Mouse (Mus musculus): ENCODE data around the gene Pidd1.

Gene Pidd1

DNA sequence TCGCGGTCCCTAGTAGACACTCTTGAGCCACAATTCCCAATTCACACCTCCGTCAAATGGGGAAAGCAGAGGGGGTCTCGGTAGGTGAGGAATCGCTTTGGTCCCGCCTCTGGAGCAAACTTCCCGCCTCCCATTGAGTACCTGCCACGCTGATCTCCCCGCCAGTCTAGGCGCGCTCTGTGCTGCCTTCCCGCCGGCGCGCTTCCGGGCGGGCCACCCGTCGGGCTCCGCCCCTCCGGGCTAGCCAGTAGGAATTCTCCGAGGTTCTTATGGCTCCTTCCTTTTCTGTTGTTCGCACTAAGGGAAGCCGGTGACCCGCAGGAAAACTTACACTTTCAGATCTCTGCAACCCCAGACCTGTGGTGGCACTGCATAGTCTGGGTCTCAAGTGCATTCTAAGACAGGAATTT is at the start of gene Pidd1:
Pidd1 (minus strand) TSS at position 198 of the 410 bp plus-strand sequence.
- no peak for DNase-seq (ENCODE audit: low spot score)

DNA sequence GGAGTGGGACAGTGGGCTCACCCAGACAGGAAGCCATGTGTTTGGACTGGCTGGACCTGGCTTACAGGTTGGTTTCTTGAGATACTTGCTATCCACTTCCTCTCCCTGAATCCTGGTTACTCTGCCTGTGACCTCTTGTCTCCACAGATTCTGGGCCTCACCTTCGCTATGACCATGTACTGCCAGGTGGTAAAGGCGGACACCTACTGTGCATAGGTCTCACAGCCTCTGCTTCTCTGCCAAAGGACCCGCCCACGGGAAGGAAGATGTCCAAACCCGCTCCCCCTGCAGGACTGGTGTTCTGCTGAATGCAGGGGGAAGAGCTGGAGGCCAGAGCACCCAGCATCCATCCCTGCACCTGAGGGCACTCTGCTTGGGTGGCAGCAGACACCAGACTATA is 48.9 kb upstream of the Pidd1 start:
- DNase-seq (ENCODE audit: low spot score), result no peak

DNA sequence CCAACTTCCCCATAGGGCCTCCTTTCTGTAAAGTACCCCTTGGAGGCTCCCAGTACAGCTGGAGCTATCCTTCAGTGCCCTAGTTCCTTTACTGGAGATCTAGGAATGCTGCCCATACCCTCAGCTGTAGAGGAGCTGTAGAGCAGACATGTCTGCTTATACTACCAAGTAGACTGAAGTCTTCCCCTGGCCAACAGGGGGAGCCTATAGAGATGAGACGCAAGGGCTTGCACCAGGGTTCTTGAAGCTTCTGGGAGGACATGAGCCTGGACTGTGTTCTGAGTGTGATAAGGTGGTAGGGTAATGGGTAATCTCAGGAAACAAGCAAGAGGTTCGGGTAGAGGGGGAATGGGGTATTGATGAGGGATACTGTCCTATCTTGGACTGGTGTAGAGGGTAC is 47.3 kb upstream of the Pidd1 start:
- no peak for DNase-seq (ENCODE audit: low spot score)

DNA sequence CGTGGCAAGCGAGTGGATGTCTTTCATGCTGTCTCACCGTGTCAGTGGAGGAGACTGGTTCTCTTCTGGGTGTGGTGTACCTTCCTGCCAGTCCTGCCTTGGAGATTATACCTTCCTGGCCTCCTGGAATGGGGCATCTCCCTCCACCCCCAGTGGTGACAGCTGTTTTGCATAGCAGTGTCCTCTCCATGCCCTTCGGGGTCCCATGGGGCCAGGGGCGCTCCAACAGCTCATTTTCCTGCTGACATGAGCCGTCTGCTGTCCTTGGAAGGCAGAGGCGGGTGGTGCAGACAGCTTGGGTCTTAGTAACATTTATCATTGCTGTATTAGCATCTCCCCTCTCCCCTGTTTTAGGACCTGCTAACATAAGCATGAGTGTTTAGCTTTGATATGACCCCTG is 43.3 kb upstream of the Pidd1 start:
- no peak for DNase-seq (ENCODE audit: low spot score)

DNA sequence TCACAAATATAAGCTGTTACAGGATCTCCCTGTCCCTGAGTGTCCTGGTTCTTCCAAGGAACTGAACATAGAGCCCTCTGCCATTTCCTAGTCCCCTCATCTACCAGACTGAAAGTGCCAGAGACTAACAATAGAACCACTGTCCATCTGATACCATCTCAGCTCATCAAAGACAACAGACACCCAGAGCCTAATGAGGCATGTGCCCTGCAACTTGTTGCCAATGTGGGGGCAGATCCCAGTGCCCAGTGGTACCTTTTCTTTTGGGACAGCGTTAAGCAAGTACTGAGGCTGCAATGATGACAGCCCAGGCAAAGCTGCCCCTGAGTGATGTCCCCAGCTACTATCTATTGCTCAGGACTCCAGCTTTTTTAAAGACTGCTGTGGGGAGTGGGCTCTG is 42.4 kb upstream of the Pidd1 start:
- no peak for DNase-seq (ENCODE audit: low spot score)

DNA sequence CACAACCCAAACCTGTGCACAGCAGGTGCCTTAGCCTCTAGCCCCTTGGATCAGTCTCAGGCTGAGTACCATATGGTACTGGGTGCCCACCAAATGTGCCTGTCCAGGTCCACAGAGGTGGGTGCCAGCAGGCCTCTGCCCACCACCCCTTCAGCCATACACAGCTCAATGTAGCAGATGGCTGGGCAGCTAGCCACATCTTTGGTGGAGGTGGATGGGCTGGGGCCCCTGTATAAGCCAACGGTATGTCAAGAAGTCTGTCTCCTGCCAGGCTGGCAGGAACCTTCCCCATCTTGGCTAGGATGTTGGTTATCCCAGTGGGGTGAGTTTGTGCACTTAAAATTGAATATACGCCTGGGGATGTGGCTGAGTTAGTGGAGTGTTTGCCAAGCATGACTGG is 41.8 kb upstream of the Pidd1 start:
- no peak for DNase-seq (ENCODE audit: low spot score)

DNA sequence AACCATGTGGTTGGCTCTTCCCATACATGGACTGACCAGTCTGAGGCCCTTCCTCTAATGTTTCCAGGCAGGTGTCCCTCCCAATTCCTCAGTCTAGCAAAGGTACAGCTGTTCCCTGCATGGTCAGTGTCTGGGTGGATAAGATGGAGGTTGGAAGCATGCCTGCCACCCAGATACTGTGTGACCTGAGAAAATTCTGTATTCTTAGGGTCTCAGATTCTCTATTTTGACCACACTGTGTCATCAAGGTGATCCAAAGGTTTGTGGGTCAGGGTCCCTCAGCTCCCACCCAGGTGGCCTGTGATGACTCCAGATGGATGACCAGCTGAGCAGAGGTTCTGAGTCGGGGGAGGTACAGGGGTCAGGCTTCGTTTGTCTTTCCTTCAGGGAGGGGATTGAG is 41.4 kb upstream of the Pidd1 start:
- no peak for DNase-seq (ENCODE audit: low spot score)

DNA sequence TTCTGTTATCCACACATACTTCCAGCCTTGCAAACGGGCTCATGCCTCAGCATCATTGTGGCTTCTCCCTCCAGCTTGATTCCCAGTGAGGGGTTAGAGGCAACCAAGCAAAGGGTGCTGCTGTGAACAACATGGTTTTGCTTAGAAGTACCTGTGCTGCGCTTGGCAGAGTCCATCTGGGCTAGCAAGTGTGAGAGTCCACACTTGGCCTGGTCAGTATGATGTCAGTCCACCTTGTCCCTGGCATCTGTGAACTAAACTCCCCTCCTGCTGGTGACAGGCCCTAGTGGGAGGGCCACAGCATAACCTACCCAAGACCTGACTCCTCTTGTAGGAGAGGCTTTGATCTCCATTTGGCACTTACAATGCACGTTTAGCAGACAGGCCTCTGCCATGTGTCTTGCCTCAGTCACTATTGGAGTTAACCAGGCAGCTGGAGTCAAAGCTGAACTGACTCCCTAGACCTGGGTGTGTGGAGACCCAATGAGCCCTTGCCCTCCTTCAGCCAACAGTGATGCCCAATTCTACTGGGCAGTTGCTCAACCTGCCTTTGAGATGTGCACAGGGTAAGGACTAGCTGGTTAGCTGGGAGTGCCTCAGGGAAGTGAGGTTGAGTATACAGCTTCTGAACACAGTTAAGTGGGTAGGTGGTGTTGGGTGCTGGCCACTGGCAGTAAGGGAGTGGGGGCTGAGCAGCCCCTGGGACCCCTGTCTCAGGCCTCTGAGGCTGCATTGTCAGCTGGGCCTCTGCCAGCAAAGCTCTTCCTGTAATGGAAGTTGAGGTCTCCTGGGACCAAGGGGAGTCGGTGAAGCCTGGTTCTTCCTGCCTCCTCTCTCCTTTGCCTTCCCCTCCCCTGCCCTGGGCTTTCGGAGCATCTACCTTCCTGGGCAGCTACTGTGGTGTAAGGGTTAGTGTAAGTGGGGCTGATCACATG is 40.6 kb upstream of the Pidd1 start:
- DNase-seq (ENCODE audit: low spot score), result no peak

DNA sequence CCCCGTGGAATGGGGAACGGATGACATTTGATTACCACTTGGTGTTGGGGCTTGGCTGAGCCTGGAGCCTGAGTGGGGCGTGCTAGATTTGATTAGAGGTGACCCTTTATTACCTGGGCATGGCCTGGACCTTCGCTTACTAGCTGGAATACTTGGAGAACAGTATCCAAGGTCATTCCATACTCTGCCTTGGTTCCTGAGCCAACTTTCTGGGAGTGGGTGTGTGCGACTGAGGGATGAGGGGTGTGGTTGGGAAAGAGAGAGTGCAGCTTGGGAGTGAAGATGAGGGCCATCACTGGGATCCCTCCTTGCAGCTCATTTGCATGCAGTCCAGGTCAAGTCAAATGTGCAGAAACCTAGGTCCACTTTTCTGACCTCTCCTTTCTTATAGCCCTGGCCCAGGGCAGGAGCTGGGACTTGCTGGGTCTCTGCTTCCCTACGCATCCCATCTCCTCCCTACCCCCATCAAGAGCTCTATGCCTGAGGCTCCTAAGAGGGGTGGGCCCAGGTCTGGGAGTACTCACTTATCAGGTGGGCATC is 39.4 kb upstream of the Pidd1 start:
- DNase-seq (ENCODE audit: low spot score), result no peak

DNA sequence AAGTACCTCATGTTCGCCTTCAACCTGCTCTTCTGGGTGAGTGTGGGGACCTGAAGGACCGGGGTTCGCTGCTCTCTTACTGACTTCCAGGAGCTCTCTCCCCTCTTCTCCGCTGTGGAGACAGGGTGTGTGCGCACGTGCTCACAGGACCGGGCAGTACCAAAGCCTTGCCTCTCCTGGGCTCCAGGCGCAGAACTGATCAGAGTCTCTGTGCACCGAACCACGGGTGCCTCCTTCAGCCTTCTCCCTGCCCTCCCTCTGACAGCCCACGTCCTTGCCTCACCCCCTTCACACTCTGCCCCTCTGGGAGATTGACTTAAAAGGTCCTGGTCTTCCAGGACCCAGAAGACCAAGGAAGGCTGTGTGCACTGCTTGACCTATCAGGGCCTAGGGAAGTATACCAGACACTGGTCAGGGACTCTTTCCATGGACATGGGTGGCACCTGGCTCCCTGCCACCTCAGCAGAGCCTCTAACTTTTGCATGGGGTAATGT is 38.8 kb upstream of the Pidd1 start:
- no peak for DNase-seq (ENCODE audit: low spot score)

DNA sequence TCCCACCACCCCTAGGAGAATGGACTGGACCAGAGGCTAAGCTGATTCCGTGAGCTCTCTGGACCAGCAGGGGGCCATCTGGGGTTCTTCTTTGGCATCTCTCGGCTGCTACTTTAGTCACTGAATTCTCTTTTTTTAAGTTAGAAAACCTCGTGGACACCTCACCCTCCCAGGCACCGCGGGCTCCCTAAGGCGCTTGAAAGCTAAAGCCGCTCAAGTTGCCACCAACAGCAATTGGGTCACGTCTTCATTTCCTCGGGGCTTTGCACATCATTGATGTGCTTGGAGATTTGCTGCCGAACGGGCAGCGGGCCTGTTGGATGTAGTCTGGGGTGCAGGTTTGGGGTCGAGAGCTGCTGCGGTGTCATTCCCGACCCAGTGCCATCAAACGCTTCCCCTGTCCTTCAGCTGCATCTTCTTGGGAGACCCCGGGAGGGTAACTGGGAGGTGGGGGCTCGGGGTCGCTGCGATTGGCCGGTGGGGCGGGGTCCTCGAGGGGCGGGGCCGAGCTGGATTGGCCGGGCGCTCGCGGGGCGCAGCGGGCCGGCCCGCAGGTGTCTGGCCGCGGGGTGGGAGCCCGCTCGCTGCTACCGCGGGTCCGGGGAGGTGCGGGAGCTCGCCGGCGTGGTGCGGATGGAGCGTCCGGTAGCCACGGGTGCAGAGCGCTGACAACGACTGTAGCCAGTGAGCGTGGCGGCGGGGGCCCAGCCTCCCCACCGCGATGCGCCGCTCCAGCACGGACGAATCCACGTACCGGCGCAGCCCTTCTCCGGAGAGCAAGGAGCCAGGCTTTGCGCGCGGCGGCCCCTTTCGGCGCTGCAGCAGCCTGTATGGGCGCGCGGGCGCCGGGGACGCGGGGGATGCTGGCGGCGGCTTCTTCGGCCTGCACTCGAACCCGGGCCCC is 37.9 kb upstream of the Pidd1 start:
- no peak for DNase-seq (ENCODE audit: low spot score)

DNA sequence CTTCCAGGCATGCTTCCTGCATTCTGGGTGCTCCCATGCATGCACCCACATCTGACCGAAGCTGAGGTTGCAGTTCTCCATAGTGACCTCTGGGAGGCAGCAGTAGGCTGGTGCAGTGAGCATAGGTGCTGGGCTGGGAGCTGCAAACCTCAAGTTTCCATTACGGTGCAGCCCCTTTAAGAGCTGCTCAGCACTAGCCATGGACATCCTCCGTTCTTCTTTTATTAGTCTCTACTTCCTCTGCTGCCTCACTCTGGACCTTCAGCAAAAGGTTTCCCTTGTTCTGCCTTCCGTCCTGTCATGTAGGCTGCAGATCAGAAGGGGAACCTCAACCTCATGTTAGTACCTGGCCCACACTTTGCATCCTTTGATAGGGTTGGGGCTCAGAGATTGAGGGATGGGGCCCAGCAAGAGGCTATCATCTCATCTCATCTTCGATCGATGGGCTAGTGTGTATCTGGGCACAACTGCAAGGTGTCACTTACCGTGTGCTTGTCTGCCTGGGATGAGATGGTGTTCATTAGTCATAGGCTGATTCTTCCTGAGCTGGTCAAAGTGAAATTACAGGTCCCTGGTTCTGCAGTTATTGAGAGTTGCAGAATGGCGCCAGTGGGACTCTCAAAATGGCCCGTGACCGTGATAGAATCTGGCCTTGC is 37.1 kb upstream of the Pidd1 start:
- DNase-seq (ENCODE audit: low spot score), result no peak

DNA sequence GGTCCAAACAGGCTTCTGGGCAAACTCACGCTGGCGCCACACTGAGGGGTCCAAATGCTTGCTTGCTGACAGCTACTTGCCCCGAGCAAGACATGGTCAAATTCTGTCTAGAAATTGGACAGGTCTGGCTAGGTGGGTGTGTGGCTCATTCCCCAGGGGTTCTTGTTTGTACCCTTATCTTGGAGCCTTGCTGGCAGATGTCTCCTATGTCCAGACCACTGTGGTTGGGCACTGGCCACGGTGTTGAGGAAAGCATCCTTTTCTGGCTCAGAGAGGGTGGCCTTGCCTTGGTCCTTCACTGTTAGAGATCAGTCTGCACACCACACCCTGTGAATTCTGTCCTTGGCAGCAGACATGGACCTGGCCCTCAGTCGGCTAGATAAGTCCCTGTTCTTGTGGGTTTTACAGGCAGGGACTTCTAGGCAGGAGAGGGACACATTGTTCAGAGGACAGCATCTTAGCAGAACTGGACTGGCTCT is 34.5 kb upstream of the Pidd1 start:
- DNase-seq (ENCODE audit: low spot score), result no peak

DNA sequence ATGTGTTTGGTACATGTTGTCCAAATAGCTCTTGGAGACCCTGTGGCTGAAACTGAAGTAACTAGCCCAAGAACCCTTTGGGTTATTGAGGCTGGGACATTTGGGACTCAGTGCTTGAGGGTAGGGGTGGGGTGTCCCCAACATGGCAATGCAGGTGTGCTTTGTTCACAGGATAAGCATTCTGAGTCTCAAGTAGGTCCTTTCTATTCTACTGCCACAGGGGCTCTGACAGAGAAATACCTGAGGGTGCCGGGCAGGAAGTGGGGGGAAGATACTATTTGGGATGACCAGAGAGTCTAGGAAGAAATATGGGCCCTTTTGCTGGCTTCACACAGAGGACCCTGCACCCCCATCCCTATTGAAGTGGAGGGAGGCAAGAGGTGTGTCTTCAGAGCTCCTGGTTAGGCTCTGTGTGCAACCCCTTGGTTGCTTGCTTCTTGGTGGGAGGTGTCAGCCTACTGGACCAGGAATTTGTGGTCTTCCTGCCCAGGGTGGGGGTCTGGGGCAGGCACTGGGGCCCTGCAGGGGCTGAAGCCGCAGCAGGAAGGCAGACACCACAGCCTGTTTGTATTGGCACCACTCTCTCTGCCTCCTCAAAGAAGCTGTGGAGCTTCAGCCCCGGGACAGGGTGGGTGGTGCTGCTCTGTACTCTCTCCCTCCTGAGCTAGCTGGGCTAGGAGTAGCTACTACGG is 33.9 kb upstream of the Pidd1 start:
- DNase-seq (ENCODE audit: low spot score), result no peak

DNA sequence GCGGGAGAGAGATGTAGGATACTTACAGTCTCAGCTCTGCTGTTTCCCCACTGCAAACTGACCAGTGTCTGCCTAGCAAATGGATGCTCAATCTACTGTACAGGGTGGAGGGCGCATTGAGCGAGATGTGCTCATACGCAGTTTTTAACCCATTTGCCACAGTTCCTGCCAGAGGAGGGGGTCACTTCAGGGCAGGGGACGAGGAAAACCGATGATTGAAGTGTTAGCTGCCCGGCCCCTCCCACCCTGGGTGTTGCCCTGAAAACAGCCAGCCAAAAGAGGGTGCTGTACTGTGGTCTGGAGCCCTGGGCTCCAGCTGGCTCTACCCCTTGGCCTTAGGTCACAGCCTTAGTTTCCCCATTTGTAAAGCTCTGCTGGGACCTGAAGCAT is 33.2 kb upstream of the Pidd1 start:
- no peak for DNase-seq (ENCODE audit: low spot score)

DNA sequence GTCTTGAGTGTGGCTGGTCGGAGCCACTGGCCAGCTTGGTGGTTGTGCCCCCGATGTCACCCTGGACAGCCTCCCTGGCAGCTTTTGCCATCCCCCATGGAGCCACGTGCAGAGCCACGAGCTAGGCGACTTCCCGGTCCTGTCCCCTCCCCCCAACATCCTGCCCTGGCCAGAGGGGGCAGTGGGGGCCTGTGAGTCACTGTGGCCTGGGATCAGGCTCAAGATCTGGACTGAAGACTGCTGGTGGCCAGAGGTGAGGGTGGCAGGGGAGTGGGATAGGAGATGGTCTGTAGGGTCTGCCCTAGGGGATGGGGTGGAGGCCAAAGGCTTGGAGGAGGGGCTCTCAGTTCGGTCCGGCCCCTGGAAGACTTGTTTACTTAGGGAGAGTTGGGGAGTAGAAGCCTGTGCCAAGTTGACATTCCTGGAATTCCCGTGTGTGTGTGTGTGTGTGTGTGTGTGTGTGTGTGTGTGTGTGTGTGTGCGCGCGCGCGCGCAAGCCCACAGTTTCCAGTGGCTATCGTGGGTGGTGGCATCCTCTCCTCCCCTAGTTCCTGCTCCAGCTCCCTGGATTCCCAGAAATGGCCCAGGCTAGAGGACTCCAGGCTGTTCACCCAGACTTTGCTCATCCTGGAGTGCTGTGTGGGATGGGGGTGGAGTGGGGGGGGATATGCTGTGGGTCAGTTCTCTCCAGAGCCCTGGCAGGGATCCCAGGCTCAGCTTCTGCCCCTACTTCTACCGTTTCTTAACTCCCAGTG is 32.6 kb upstream of the Pidd1 start:
- peak; percentile 69 for DNase-seq (ENCODE audit: low spot score)

DNA sequence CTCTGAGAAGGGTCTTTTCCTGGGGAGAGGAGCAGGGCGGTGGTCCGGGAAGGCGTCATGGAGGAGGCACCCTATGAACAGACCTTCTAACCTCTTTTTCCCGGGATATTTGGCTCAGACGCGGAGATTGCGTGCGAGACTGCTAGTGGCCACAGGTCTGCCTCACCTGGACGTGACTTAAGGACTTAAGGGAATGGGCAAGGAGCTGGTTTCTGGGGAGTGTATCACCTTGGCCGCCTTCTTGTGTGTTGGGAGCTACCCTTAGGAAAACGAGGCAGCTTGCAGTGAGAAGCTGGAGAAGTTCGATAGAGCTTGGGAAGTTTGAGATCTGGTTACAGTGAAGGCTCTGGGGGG is 32.0 kb upstream of the Pidd1 start:
- no peak for DNase-seq (ENCODE audit: low spot score)

DNA sequence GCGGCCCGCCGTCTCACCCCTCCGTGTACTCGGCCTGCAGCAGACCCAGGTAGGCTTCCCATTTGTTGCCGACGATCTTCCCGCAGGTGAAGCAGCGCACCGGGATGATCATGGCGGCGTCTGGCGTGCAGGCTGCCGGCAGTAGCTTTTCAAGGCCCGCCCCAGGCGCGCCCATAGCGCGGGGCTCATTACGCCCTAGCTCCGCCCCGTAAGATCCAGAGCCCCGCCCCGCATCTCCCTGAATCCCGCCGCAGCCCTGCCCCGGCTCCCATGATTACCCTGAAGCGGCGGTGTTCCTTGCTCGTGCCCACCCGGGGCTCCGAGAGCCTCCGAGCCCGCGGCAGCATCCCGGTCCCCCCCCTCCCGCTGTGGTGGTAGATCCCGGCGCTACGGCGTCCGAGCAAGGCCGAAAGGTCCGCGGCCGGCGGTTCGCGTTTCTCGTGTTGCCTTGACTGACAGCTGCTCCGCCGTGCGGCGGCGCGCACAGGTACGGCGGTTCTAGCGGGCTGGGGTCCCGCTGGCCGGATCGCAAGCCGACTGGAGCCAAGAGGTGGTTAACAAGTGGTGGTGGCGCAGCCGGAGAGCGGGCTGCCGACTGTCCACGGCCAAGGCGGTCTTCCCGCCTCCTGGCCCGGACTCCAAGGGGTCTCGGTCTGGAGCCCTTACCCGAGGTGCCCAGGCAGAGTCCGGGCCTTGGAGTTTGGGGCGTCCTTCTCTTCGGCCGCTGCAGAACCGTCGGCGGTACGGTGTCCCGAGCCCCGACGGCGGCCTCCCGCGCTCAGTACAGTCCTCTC is 31.4 kb upstream of the Pidd1 start, which contains the start of the genes Polr2l and Tspan4:
Polr2l (minus strand) TSS at position 122 of the 794 bp plus-strand sequence.
Tspan4 (plus strand) TSS at position 230 of the 794 bp plus-strand sequence.
- DNase-seq (ENCODE audit: low spot score), result peak; percentile 76

DNA sequence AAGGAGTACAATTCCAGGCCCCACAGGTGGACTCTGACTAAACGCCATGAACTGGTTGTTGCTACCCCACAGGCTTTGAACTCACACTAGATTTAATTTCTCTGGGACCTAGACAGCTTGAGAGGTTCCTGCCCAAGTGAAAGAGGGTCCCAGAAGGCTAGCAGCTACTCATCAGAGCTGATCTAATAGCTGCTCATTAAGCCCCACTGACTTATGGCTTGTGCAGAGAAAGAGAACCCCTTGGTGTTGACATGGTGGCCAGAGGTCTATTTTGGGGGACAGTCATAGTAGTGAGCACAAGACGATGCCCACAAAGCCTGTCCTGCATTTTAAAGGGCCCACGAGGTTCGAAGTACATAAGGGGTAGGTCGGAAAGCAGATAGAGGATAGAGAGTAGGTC is 30.3 kb upstream of the Pidd1 start:
- DNase-seq (ENCODE audit: low spot score), result no peak

DNA sequence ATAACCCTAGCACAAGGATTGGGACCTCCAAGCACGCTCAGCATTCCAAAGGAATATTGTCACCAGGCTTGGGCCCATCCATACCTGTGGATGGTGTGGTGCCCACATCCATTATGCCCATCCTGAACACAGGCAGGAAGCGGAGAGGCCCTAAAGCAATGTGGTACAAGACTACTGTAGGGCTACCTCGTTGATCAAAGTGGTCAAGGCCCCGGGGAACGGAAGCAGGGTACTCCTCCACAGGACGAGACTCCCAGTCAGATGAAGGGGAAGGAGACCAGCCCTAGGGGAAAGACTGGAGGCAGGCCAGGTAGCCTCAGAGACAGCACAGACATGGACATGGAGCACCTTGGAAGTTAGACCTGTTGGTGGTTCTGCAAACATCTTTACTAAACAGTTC is 28.9 kb upstream of the Pidd1 start:
- no peak for DNase-seq (ENCODE audit: low spot score)
